ENCODE assay signal across 11 mouse cellular contexts in genomic region chr19:47457711-47458503, GRCm38 (mm10). TPM values are rescaled to one million over a fixed set of nuclear protein-coding genes. Genes with fewer than 3 reads are reported as not detected.
DNase-seq lines count a peak whose midpoint lies in the region; ATAC-seq and TF ChIP-seq lines count a peak whose summit lies in the region.
"Had no signal": no experiment of that assay in that cellular context is flagged by ENCODE, and none has a peak within 500 bp of the region (broad histone marks: within the 10 kb centered on the region; RNA-seq: fewer than 3 reads in every experiment).

No protein-coding gene starts in this region.

- H3K9ac ChIP-seq in liver, postnatal 0 days (replicated peaks) = no peak overlapping the region

- H3K4me1 ChIP-seq in liver, postnatal 0 days (ENCODE audit: insufficient read depth) = peaks cover 67% of the 10 kb centered on the region

- no peaks in the 10 kb centered on the region for H3K27me3 ChIP-seq in liver, postnatal 0 days (ENCODE audit: insufficient read depth, low read length)

- 58% methylated on average over 13 of the region's 13 CpGs for WGBS in liver, postnatal 0 days (ENCODE audit: insufficient replicate concordance)

- H3K4me2 ChIP-seq in liver, postnatal 0 days (ENCODE audit: low read depth, low read length) = 0 out of 2 replicates have a peak overlapping the region, but pooled peaks have one; percentile 7

- intact Hi-C loops in heart, postnatal 10 days (cut with DNase I) = no loop called here

- H3K27ac ChIP-seq in liver, postnatal 0 days (ENCODE audit: low read depth) = peak overlapping the region; percentile 78
- no peak overlapping the region for H3K27ac ChIP-seq in layer of hippocampus, adult 2 months

- no peak overlapping the region for H3K4me3 ChIP-seq in liver, postnatal 0 days (ENCODE audit: low read depth, low read length)
- no peak overlapping the region for H3K4me3 ChIP-seq in layer of hippocampus, adult 2 months

- no peaks in the 10 kb centered on the region for H3K36me3 ChIP-seq in liver, postnatal 0 days (replicated peaks; ENCODE audit: insufficient read depth, low read length)

- no peak for TF ChIP-seq EP300 in liver, postnatal 0 days (IDR thresholded peaks at IDR 0.05; ENCODE audit: low read depth)

- no peaks in the 10 kb centered on the region for H3K9me3 ChIP-seq in liver, postnatal 0 days (ENCODE audit: low read length)

- DNase-seq in gastrocnemius, adult 18-20 months (ENCODE audit: low spot score) = peak; percentile 66
- DNase-seq in gastrocnemius, postnatal 4 days (ENCODE audit: low spot score in 2 of 2) = no peak
- peak; percentile 34 for DNase-seq in adipocyte (ENCODE audit: low spot score)
- DNase-seq in heart, postnatal 10 days = peak; percentile 67 to 73
- DNase-seq in liver, postnatal 0 days = peak; percentile 61
- DNase-seq in layer of hippocampus, postnatal 25 days (ENCODE audit: extremely low spot score in 1 of 2, low spot score in 1 of 2) = no peak
- no peak for DNase-seq in thymus, postnatal 36 days
- no peak for DNase-seq in layer of hippocampus, adult 2 months (ENCODE audit: low spot score in 2 of 2)
- DNase-seq: layer of hippocampus, postnatal 36 days had no signal

- peak; percentile 88 for ATAC-seq in liver, postnatal 0 days
- ATAC-seq: activated CD4-positive, CD25-positive, alpha-beta regulatory T cell, adult 4 months; CD4-positive, CD25-positive, alpha-beta regulatory T cell, adult 4 months had no signal

- TF ChIP-seq CTCF in liver, postnatal 0 days (IDR thresholded peaks at IDR 0.05; ENCODE audit: low read depth) = no peak
- TF ChIP-seq CTCF in layer of hippocampus, adult 2 months (conservative IDR thresholded peaks at IDR 0.05) = no peak

RNA-seq across cellular contexts. Expression of gene Sh3pxd2a, which starts 6.3 kb away (rescaled TPM):
- total RNA-seq in gastrocnemius, adult 18-20 months (2021) = 10 to 100 TPM; 32.8 to 42.6 TPM
- 100 to 1,000 TPM; 124 to 134 TPM for total RNA-seq in gastrocnemius, postnatal 4 days (2021)
- total RNA-seq in heart, postnatal 10 days (2021) = 10 to 100 TPM; 87.9 to 93.7 TPM
- polyA plus RNA-seq in liver, postnatal 0 days (2015; fragmentation: Nextera tagmentation; extraction: Ambion mirVana) = 0.82 and 0.95 TPM in 2 replicates
- 10 to 100 TPM; 31.9 to 36.9 TPM for total RNA-seq in layer of hippocampus, postnatal 25 days (2021)
- total RNA-seq in layer of hippocampus, adult 2 months (2021) = 10 to 100 TPM; 33.0 to 35.4 TPM

Comparison
In these comparisons a context has a peak if more than half of its experiments do, and no peak if none do; other contexts are left out.
1. DNase-seq: peak in gastrocnemius, adult 18-20 months (single experiment), adipocyte (single experiment), heart, postnatal 10 days (2 of 2) and liver, postnatal 0 days (single experiment); none in gastrocnemius, postnatal 4 days (0 of 2), layer of hippocampus, postnatal 25 days (0 of 2), thymus, postnatal 36 days (0 of 2) and layer of hippocampus, adult 2 months (0 of 2).